Mouse (Mus musculus) megakaryocyte progenitor cell, adult 5-6 weeks (primary cell): ENCODE data around the gene Gm21409. TPM values are rescaled to one million over a fixed set of nuclear protein-coding genes. Genes with fewer than 3 reads are reported as not detected.
"Not testable (repeated sequence)": the region's sequence is repeated elsewhere in the genome, so short reads cannot be mapped to it uniquely, and the experiment has no call there.

Experiments used
- ATAC-seq: replicated peaks from 2 replicates; pipeline ENCODE4 v1.8.0; 2016; ENCODE audit warnings: mild to moderate bottlenecking, moderate TSS enrichment, inconsistent platforms; ENCODE audit not compliant: poor library complexity
- total RNA-seq, 2 experiments: library from RNA; stranded (forward) in 1 of 2; stranded (reverse) in 1 of 2; fragments of 157-497, 149-512 nt in 1 of 2; fragments of 200-1000 nt in 1 of 2; gene quantifications; 2 replicates each; pipeline versions ENCODE4 v1.2.3 to v1.2.4; 2015 to 2017

Gm21409 gene
- total RNA-seq (2015) (not detected in 2 replicates), total RNA-seq (2017) (not detected in 2 replicates)

GRCm38 (mm10) chrY:84746385-84746784 lies at the start of gene Gm21409:
TSS of gene Gm21409 (plus strand) at chrY:84746685.
- not testable (repeated sequence) for ATAC-seq

Other genes starting within 250 kb of the Gm21409 start
- gene Gm21394, start 181.8 kb upstream of the Gm21409 start, total RNA-seq (2015) = not detected in 2 replicates
- not detected in 2 replicates for gene Gm21394, start 181.8 kb upstream of the Gm21409 start, total RNA-seq (2017)